Mouse (Mus musculus) adrenal gland, adult 2 months (tissue): ENCODE data around the gene Rab31. TPM values are rescaled to one million over a fixed set of nuclear protein-coding genes. Genes with fewer than 3 reads are reported as not detected.
A peak's percentile ranks its signal among the peaks of the same experiment; 100 is the strongest.

Experiments
- DNase-seq: peaks from one replicate; pipeline ENCODE4 v3.0.0; 2021
- polyA plus RNA-seq: library from polyadenylated mRNA; depleted of rRNA; stranded (reverse); fragments of >200 nt; gene quantifications from 2 replicates; pipeline ENCODE4 v1.2.3, GENCODE M21; 2012
- total RNA-seq, 2 experiments: library from RNA; stranded (reverse); gene quantifications; 2 replicates each; pipeline ENCODE4 v1.2.3; 2021

Gene Rab31
- total and polyA plus RNA-seq, 3 experiments: 16.7 to 48.2 (median 36.7) TPM

- DNase-seq: peak; percentile 40
Measured at GRCm38 (mm10) chr17:65739874-65740725, 32.5 kb downstream of the Rab31 start.

DNA sequence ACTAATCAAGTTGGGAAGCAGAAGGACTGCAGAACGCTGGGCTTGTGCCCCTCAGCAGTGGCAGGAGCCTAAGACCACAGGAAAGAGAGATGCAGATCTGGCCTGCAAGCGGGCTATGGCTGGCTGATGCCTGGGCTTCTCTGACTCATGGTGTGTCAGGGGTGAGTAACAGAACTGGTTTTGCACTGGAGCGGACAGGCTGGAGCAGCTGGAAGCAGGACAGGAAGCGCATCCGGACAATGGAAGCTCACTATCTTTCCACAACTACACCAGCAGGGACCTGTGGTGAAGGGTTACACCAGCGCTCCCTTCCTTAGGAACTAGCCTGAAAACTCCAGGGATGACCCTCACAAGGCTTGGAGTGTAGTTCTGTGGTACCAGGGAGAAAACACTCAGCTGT, 34.9 kb downstream of the Rab31 start:
- DNase-seq: peak; percentile 86

GRCm38 (mm10) chr17:65737175-65737574, 35.4 kb downstream of the Rab31 start:
- peak; percentile 70 for DNase-seq

GRCm38 (mm10) chr17:65735088-65735487, 37.5 kb downstream of the Rab31 start:
- no peak for DNase-seq

DNA sequence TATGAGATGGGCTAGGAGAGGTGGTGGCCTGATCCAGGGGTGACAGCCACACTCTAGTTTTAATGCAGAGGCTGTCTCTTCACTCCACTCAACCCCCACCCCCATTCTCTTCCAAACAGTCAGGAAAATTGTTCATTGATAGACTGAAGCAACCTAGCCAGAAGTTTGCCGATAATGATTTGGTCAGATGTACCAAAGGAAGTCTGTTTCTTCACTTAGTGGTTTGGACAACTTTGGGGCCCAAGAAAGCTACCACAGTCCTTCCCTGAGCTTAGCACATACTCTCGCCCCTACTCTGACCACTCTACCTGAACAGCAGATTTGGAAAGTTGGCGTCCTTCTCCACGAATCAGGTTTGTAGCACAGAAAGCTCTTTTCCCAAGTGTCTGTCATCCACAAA, 39.9 kb downstream of the Rab31 start:
- DNase-seq: no peak

GRCm38 (mm10) chr17:65731710-65732109, 40.8 kb downstream of the Rab31 start:
- DNase-seq: no peak

DNA sequence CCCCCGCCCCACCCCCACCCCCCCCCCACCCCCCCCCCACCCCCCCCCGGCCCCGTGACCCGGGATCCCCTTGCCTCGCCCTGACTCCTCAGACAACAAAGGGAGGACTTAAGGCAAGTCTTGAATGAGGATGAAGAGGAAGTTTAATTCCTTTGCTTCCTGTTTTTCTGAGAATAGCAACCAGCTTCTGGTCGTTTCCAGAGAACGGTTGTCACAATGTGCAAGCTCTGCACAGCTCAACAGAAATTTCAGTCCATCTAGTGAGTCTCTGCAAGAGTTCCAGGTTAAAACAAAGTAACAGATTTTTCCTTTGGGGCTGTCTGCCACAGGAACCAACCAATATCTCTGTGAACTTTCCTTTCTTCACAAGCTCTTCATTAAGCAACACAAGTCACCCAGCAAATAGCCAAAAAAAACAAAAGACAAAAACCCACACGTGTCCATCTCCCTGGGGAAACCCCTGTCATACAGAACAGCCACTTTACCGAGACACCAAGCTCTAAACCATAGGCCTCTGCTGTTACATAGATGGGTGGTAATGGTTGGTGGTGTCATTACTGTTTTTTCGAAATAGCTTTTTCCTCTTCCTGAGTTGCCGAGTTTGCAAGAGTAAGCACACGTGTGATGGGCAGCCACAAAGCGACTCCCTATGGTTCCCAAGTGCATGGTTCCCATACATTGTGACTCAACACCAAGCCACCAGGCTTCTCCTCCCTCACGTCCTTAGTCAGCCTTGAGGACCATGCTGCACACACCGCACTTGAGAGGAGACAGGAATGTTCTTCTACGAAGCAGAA, 42.4 kb downstream of the Rab31 start:
- DNase-seq: no peak

- no peak for DNase-seq
Measured at GRCm38 (mm10) chr17:65726755-65727154, 45.8 kb downstream of the Rab31 start.

DNA sequence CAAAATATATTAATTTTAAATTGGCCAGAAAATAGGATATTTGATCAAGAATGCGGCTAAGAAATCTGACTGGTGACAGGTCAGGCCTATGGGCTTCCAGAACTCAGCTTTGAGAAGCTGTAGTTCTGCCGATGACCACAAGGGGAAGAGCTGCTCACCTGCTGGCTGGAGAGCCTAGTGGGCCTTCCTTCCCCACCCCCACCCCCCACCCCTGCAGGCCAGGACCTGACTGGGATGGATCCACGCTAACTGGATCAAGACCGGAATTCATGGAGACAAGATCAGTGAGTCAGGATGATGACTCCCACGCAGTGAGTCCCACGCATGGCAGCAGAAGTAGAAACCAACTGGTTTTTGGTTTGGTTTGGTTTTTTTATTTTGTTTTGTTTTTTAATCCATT, 46.3 kb downstream of the Rab31 start:
- DNase-seq: no peak

DNA sequence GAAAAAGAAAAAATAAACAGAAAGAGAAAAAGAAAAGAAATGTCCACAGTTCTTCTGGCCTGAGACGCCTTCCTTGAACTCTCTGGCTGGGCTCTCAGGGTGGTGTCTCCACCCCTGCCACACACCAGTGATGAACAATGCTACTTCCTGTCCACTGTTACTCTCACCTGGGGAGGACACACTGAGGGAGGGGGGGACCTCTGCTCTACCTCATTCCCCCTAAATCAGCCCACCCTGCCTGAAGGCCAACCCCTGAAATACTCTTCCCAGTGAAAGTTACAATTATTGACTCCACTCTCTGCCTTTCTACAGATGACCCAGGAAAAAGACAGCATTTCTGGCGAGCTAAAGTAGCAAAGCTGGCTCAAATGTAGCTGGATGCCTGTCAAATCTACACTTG, 46.7 kb downstream of the Rab31 start:
- no peak for DNase-seq

DNA sequence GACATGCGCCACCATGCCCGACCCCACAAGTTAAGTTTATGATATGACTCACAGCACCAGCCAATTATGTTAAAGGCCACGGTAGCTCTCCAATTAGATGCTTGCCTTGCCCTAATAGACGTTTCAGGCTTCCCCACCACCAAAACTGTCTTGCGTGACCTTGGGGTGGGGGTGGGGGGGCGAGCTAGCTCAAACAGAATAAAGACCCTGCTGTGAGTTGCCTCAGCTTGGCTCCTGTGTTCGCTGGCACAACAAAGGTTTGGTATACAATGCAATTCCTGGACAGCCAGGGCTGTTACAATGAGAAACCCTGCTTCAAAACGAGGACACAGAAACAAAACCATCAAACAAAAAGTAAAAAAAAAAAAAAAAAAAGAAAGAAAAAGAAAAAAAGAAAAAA, 47.2 kb downstream of the Rab31 start:
- no peak for DNase-seq

DNA sequence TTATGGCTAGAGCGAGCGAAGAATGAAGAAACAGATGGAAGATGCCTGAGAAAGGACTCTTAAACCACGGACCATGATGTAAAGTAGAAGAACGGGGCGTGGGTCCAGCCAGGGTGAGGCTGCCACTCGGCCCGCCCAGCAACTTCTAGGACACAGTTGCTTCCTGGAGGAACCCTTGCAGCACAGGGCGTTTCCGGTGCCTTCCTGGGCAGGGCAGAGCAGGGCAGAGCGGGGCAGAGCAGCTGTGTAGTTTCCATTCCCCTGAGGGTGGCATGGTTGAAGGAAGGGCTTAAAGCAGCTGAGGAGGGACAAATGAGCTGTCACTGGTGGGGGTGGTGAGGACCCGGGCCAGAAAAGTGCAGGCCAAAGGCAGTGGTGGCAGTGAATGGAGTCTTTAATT, 48.3 kb downstream of the Rab31 start:
- no peak for DNase-seq

DNA sequence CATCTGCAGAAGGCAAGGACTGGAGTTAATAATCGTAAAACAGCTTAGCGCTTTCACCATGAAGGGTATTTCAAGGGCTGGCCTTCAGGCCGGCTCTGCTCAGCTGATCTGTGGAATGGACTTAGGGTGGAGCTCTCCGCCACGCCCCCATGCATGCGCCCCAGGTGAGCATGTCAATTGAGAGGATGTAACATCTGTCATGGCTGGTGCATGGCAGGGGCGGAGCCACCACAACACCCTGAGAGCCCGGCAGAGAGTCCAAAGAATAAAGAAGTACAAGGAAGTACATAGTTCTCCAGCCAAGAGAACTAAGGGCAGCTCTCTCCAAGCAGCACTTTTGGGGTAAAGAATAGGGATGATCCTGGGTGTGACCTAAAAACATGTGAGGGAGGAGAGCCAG, 48.9 kb downstream of the Rab31 start:
- no peak for DNase-seq

DNA sequence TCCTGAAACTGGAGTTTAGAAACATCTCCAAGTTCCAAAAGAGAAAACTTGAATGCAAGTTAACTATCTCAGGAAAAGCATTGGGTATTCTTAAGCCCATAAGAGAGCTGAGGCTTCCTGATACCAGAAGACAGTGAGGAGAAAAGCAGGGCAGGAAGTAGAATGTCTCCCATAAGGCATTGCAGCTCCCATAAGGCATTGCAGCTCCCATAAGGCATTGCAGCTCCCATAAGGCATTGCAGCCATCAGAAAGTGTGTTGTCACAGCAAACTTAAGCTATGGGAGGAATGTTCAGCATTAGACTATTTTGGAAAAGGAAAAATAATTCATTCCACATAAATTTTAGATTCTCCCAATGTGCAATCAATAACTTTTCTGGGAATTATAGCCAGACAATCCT, 51.2 kb downstream of the Rab31 start:
- no peak for DNase-seq

DNA sequence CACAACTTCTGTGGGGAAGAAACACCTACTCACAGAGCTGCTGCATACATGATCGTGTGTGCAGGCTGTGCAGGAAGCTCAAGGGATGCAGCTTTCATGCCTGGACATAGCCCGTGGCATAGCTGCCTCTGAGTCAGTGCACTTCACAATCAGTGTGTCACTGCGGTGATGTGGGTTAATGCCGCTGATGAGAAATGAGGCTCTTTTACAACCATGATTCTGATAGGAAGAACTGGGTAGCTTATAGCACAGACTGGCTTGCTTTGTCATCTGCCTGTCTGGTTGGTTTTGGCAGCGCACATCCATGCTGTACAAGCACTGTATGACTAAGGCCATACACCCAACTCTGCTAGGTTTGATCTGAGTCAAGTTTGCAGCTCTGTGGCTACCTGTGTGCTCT, 52.7 kb downstream of the Rab31 start:
- DNase-seq: no peak

- no peak for DNase-seq
Measured at GRCm38 (mm10) chr17:65718578-65718977, 54.0 kb downstream of the Rab31 start.

- DNase-seq: no peak
Measured at GRCm38 (mm10) chr17:65717658-65718199, 54.8 kb downstream of the Rab31 start.

GRCm38 (mm10) chr17:65714060-65714459, 58.5 kb downstream of the Rab31 start:
- no peak for DNase-seq

DNA sequence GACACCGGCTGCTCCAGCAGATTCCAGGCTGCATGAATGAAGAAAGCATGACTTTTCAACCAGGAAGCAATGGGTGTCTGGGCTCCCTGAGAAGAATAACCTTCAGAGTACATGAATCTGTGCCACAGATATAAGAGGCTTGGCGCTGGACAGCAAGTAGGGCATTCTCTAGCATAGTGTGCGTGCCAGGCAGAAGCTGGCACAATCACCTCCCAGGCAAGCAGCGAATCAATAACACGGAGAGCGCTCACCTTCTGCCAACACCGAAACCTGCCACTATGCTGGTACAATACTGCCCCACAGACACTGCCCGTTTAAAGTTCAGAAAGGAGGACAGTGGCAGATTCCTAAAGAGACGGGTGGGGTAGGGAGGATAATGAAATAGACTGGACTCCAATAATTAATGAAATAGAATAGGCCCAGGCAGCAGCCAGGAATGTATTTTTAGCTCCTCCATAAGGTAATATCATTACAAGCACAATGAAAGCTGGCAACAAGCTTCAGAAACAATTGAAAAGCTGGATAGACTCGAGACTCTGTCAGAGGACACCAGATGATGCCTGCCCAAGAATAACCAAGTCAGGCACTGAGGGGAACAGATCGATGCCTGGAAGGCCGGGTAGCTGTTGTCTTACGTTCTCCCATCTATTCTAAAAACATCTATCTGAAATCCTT, 59.6 kb downstream of the Rab31 start:
- DNase-seq: no peak

GRCm38 (mm10) chr17:65711779-65712178, 60.8 kb downstream of the Rab31 start:
- no peak for DNase-seq

DNA sequence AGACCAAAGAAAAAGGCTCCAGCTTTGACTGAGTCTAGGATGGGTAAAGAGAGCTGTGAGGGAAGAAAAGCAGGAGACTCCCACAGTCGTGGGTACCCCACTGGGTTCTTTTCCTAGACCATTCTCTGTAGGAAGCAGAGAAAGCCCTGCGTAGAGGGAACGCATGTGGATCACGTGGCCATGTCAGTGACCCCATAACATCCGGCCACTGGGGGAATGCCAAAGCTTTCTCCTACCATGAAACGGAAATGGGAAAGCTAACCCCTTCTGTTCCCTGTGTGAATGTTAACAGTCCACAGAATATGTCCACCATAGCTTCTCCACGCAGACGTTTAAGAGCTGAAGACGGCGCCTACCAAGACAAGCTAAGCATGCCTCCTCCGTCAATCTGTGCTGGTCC, 62.0 kb downstream of the Rab31 start:
- DNase-seq: no peak

DNA sequence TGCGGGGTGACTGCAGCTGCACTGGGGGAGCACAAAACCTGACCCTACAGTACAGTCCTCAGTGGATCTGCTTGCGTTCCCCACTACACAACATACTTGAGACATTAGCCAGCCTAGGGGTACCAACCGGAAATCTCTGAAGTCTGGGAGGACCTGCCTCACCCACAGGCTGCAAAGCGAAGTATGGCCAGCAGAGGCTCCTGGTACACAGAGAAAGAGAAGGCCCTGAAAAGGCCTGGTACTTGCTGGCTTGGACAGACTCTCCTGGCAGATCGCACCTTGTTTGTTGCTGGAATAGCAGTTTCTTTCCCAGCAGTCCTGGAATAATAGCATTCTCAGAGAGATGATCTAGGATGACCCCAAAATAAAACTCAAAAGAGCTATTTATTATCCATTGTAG, 66.3 kb downstream of the Rab31 start:
- DNase-seq: peak; percentile 84
